Mouse (Mus musculus) erythroblast, adult 5-6 weeks (primary cell): ENCODE measurements around the gene Sh2d6. TPM values are rescaled to one million over a fixed set of nuclear protein-coding genes. Genes with fewer than 3 reads are reported as not detected.

Experiments used
- ATAC-seq: replicated peaks from 2 replicates; pipeline ENCODE4 v1.8.0; 2016; ENCODE audit warnings: moderate number of reproducible peaks, mild to moderate bottlenecking, moderate TSS enrichment, inconsistent platforms; ENCODE audit not compliant: poor library complexity, low FRiP score, severe bottlenecking
- total RNA-seq, 2 experiments: library from RNA; stranded (forward) in 1 of 2; stranded (reverse) in 1 of 2; fragments of 150-400 nt in 1 of 2; fragments of 200-764, 138-1000 nt in 1 of 2; gene quantifications; 2 replicates each; pipeline versions ENCODE4 v1.2.3 to v1.2.4; 2015 to 2017; ENCODE audit warnings: low replicate concordance in 2 of 2

The Sh2d6 gene
- total RNA-seq, 2 experiments from 2014 or later: not detected

DNA sequence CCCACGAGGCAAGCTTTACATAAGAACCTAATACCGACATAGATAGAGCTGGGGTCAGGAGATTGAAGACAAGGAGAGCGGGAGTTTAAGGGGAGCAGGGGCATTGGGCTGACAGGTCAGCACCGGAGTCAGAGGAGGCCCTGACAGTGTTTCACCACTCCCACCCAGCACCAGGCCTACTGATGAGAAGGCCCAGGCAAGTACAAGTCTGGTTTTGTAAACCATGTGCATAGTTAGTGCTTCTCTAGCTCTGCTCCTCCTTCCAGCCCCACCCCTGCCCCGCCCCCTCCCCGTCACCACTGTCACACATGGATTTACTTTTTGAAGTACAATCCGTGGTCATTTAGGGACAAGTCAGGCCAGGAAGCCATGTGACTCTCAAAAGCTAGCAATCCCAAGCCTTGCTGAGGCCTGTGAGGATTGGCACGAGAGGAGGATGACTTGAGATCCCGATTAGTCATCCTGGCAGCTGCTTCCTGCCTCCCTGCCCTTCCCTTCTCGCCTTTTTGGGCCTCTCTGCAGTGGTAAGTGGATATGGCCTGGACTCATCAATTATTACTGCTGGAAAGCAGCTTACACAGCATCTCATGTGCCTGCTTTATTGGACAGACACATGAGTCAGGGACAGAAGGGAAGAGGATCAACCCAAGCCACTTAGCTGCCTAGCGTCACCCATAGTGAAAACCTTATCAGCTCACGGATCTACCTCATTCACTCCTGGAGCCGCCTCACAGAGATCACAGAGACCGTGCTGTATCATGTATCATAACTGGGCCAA, 48.1 kb downstream of the Sh2d6 start:
- no peak for ATAC-seq

DNA sequence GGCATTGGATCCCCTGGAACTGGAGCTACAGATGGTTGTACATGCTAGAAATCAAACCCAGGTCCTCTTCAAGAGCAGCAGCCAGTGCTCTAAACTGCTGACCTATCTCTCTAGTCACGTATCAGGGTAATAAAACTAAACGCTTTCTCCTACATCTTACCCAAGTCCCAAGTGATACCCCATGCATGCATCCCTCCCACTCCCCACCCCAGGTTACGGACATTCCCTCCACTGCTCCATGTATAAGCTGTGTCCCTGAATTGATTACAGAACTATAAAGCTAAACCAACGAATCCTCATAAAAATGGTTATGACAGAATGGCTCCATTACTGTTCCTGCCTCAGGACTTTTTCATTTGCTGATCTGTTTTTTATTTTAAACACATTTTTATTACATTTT, 55.3 kb downstream of the Sh2d6 start:
- ATAC-seq: no peak

- no peak for ATAC-seq
Observed at GRCm38 (mm10) chr6:72465361-72466157, 55.9 kb downstream of the Sh2d6 start.

Other genes with a start within 250 kb of the Sh2d6 start
- not detected in 2 replicates for gene Sftpb, start 217.1 kb downstream of the Sh2d6 start, total RNA-seq (2015; ENCODE audit: low replicate concordance)
- gene Sftpb, start 217.1 kb downstream of the Sh2d6 start, total RNA-seq (2017; ENCODE audit: low replicate concordance): 1.6 TPM in 1 of 2 replicates, not detected in the other
- gene Usp39, start 176.5 kb downstream of the Sh2d6 start, total RNA-seq (2015; ENCODE audit: low replicate concordance): 25.4 and 28.0 TPM in 2 replicates
- gene Usp39, start 176.5 kb downstream of the Sh2d6 start, total RNA-seq (2017; ENCODE audit: low replicate concordance): 27.8 and 34.2 TPM in 2 replicates
- gene 0610030E20Rik, start 174.4 kb downstream of the Sh2d6 start, total RNA-seq (2015; ENCODE audit: low replicate concordance): 9.2 and 11.5 TPM in 2 replicates
- 8.8 and 15.0 TPM in 2 replicates for gene 0610030E20Rik, start 174.4 kb downstream of the Sh2d6 start, total RNA-seq (2017; ENCODE audit: low replicate concordance)
- 1.5 TPM in 1 of 2 replicates, not detected in the other for gene Tmem150a, start 166.3 kb downstream of the Sh2d6 start, total RNA-seq (2015; ENCODE audit: low replicate concordance)
- gene Tmem150a, start 166.3 kb downstream of the Sh2d6 start, total RNA-seq (2017; ENCODE audit: low replicate concordance): 1.4 TPM in 1 of 2 replicates, not detected in the other
- gene Rnf181, start 154.8 kb downstream of the Sh2d6 start, total RNA-seq (2015; ENCODE audit: low replicate concordance): 37.1 and 51.6 TPM in 2 replicates
- gene Rnf181, start 154.8 kb downstream of the Sh2d6 start, total RNA-seq (2017; ENCODE audit: low replicate concordance): 44.0 and 47.3 TPM in 2 replicates
- 55.7 and 57.1 TPM in 2 replicates for gene Vamp5, start 141.2 kb downstream of the Sh2d6 start, total RNA-seq (2015; ENCODE audit: low replicate concordance)
- 9.5 and 21.2 TPM in 2 replicates for gene Vamp5, start 141.2 kb downstream of the Sh2d6 start, total RNA-seq (2017; ENCODE audit: low replicate concordance)
- gene Vamp8, start 131.0 kb downstream of the Sh2d6 start, total RNA-seq (2015; ENCODE audit: low replicate concordance): 68.5 and 70.1 TPM in 2 replicates
- 91.4 and 102 TPM in 2 replicates for gene Vamp8, start 131.0 kb downstream of the Sh2d6 start, total RNA-seq (2017; ENCODE audit: low replicate concordance)
- 1.3 and 5.0 TPM in 2 replicates for gene Ggcx, start 107.4 kb downstream of the Sh2d6 start, total RNA-seq (2015; ENCODE audit: low replicate concordance)
- 0.85 and 2.1 TPM in 2 replicates for gene Ggcx, start 107.4 kb downstream of the Sh2d6 start, total RNA-seq (2017; ENCODE audit: low replicate concordance)
- 77.8 and 93.8 TPM in 2 replicates for gene Mat2a, start 82.1 kb downstream of the Sh2d6 start, total RNA-seq (2015; ENCODE audit: low replicate concordance)
- 44.9 and 67.3 TPM in 2 replicates for gene Mat2a, start 82.1 kb downstream of the Sh2d6 start, total RNA-seq (2017; ENCODE audit: low replicate concordance)
- gene Capg, start 22.7 kb upstream of the Sh2d6 start, total RNA-seq (2015; ENCODE audit: low replicate concordance): 10.2 and 21.1 TPM in 2 replicates
- gene Capg, start 22.7 kb upstream of the Sh2d6 start, total RNA-seq (2017; ENCODE audit: low replicate concordance): 22.2 and 29.0 TPM in 2 replicates
- gene Elmod3, start 76.7 kb upstream of the Sh2d6 start, total RNA-seq (2015; ENCODE audit: low replicate concordance): 2.1 and 5.6 TPM in 2 replicates
- 0.85 and 6.0 TPM in 2 replicates for gene Elmod3, start 76.7 kb upstream of the Sh2d6 start, total RNA-seq (2017; ENCODE audit: low replicate concordance)
- 1.7 and 4.0 TPM in 2 replicates for gene Retsat, start 76.8 kb upstream of the Sh2d6 start, total RNA-seq (2015; ENCODE audit: low replicate concordance)
- 3.5 and 3.8 TPM in 2 replicates for gene Retsat, start 76.8 kb upstream of the Sh2d6 start, total RNA-seq (2017; ENCODE audit: low replicate concordance)
- gene Tgoln1, start 95.3 kb upstream of the Sh2d6 start, total RNA-seq (2015; ENCODE audit: low replicate concordance): 17.9 and 24.9 TPM in 2 replicates
- 19.8 and 20.2 TPM in 2 replicates for gene Tgoln1, start 95.3 kb upstream of the Sh2d6 start, total RNA-seq (2017; ENCODE audit: low replicate concordance)